Comparison of ENCODE assay signal across 23 mouse cellular contexts in the genomic region with DNA sequence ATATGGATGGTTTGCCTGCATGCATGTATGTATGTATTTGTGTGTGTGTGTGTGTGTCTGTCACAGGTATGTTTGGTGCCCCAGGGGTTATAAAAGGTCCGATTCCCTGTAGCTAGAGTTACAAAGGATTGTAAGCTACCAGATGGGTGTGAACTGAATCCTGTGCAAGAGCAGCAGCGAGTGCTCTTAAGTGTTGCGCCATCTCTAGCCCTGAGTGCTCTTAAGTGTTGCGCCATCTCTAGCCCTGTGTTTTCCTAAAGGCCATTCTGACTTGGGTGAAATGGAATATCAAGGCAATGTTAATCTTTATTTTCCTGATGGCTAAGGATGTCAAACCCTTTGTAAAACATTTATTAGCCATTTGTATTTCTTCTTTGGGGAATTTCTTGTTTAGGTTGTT. TPM values are rescaled to one million over a fixed set of nuclear protein-coding genes. Genes with fewer than 3 reads are reported as not detected.
DNase-seq lines count a peak whose midpoint lies in the region; ATAC-seq and TF ChIP-seq lines count a peak whose summit lies in the region.
"Had no signal": no experiment of that assay in that cellular context is flagged by ENCODE, and none has a peak within 500 bp of the region (broad histone marks: within the 10 kb centered on the region; RNA-seq: fewer than 3 reads in every experiment).

No protein-coding gene starts in this region.

- H3K27me3 ChIP-seq in lung, embryonic 14.5 days (ENCODE audit: insufficient read depth, low read length), result no peaks in the 10 kb centered on the region
- H3K27me3 ChIP-seq in intestine, embryonic 16.5 days (replicated peaks; ENCODE audit: control insufficient read depth, insufficient read depth, low read length), result no peaks in the 10 kb centered on the region
- H3K27me3 ChIP-seq: embryonic facial prominence, embryonic 12.5 days; forebrain, embryonic 15.5 days; liver, embryonic 13.5 days; neural tube, embryonic 13.5 days had no signal

- DNase-seq in adrenal gland, adult 2 months, result peak; percentile 21
- DNase-seq in adrenal gland, postnatal 25 days, result no peak
- DNase-seq in adipocyte (ENCODE audit: low spot score), result peak; percentile 59
- peak; percentile 56 for DNase-seq in lung, embryonic 14.5 days
- peak; percentile 58 to 74 for DNase-seq in lung, postnatal 4 days
- DNase-seq in urinary bladder, postnatal 10 days (ENCODE audit: low spot score), result no peak
- DNase-seq in heart, postnatal 36 days, result no peak
- DNase-seq: cerebellum, adult 9-11 months; gastrocnemius, postnatal 25 days; kidney, adult 8-10 months; kidney, postnatal 36 days; layer of hippocampus, adult 9-11 months; liver, embryonic 13.5 days; midbrain, embryonic 14.5 days; right cerebral cortex, adult 18-20 months; thymus, postnatal 36 days had no signal

- no peak overlapping the region for H3K27ac ChIP-seq in lung, embryonic 14.5 days (ENCODE audit: low read depth)
- no peak overlapping the region for H3K27ac ChIP-seq in intestine, embryonic 16.5 days (ENCODE audit: low read length)
- H3K27ac ChIP-seq: embryonic facial prominence, embryonic 12.5 days; forebrain, embryonic 15.5 days; heart, embryonic 10.5 days; liver, embryonic 13.5 days; neural tube, embryonic 13.5 days had no signal

- H3K36me3 ChIP-seq in lung, embryonic 14.5 days (ENCODE audit: insufficient read depth), result peaks cover 6% of the 10 kb centered on the region; the same call in 1 of the 2 replicates
- no peaks in the 10 kb centered on the region for H3K36me3 ChIP-seq in intestine, embryonic 16.5 days (ENCODE audit: control insufficient read depth, insufficient read depth, low read length)
- H3K36me3 ChIP-seq: embryonic facial prominence, embryonic 12.5 days; forebrain, embryonic 15.5 days; neural tube, embryonic 13.5 days had no signal

- 66% methylated on average over 4 of the region's 4 CpGs for WGBS in lung, embryonic 14.5 days
- WGBS in intestine, embryonic 16.5 days, result 77% methylated on average over 4 of the region's 4 CpGs

- H3K4me3 ChIP-seq in lung, embryonic 14.5 days (ENCODE audit: low read depth, low read length), result no peak overlapping the region
- H3K4me3 ChIP-seq in intestine, embryonic 16.5 days (ENCODE audit: low read length), result no peak overlapping the region
- H3K4me3 ChIP-seq: embryonic facial prominence, embryonic 12.5 days; erythroblast, embryonic 14.5 days; forebrain, embryonic 15.5 days; heart, embryonic 10.5 days; liver, embryonic 13.5 days; neural tube, embryonic 13.5 days had no signal

- H3K9me3 ChIP-seq in lung, embryonic 14.5 days (ENCODE audit: low read depth, low read length), result no peaks in the 10 kb centered on the region
- no peaks in the 10 kb centered on the region; the same call in 1 of the 2 replicates for H3K9me3 ChIP-seq in intestine, embryonic 16.5 days (ENCODE audit: control insufficient read depth, low read length)
- H3K9me3 ChIP-seq: embryonic facial prominence, embryonic 12.5 days; forebrain, embryonic 15.5 days; heart, embryonic 10.5 days; liver, embryonic 13.5 days; neural tube, embryonic 13.5 days had no signal

- no peaks in the 10 kb centered on the region for H3K4me1 ChIP-seq in lung, embryonic 14.5 days (ENCODE audit: insufficient read depth)
- H3K4me1 ChIP-seq in intestine, embryonic 16.5 days (ENCODE audit: control insufficient read depth, insufficient read depth, low read length), result no peaks in the 10 kb centered on the region
- H3K4me1 ChIP-seq: embryonic facial prominence, embryonic 12.5 days; forebrain, embryonic 15.5 days; heart, embryonic 10.5 days; liver, embryonic 13.5 days; neural tube, embryonic 13.5 days had no signal

- intact Hi-C loops in heart, postnatal 36 days (cut with DNase I), result loop anchor here (10.0 kb wide), 2 partner anchors 225 to 415 kb away; no protein-coding TSS in a partner anchor

- ATAC-seq in lung, embryonic 14.5 days (ENCODE audit: insufficient read depth), result peak; percentile 38; the same call in 1 of the 2 replicates
- ATAC-seq in intestine, embryonic 16.5 days, result no peak
- ATAC-seq: forebrain, embryonic 15.5 days; inflammation-experienced regulatory T-cells, adult 6 months had no signal

- H3K4me2 ChIP-seq in lung, embryonic 14.5 days, result no peak overlapping the region
- no peak overlapping the region for H3K4me2 ChIP-seq in intestine, embryonic 16.5 days (ENCODE audit: low read depth, low read length)
- H3K4me2 ChIP-seq: embryonic facial prominence, embryonic 12.5 days; forebrain, embryonic 15.5 days; liver, embryonic 13.5 days; neural tube, embryonic 13.5 days had no signal

- H3K9ac ChIP-seq in lung, embryonic 14.5 days, result no peak overlapping the region
- H3K9ac ChIP-seq in intestine, embryonic 16.5 days (ENCODE audit: low read depth, low read length), result no peak overlapping the region
- H3K9ac ChIP-seq: embryonic facial prominence, embryonic 12.5 days; forebrain, embryonic 15.5 days; liver, embryonic 13.5 days; neural tube, embryonic 13.5 days had no signal

- no peak for TF ChIP-seq CTCF in lung, embryonic 14.5 days (IDR thresholded peaks at IDR 0.05; ENCODE audit: low read depth)

RNA-seq across cellular contexts. Expression of gene Drp2, which starts 45.0 kb away (rescaled TPM):
- total RNA-seq in adrenal gland, adult 2 months (2021), result under 1 TPM; 0.35 to 0.41 TPM
- polyA plus RNA-seq in adrenal gland, adult 2 months (2012; rRNA removed), result 0.11 and 0.13 TPM in 2 replicates
- total RNA-seq in adrenal gland, postnatal 25 days (2021), result 0.19 and 0.49 TPM in 2 replicates
- 0.99 and 2.3 TPM in 2 replicates for polyA plus RNA-seq in lung, embryonic 14.5 days (2014; fragmentation: Nextera tagmentation; extraction: Ambion mirVana)
- total RNA-seq in heart, postnatal 36 days (2021), result under 1 TPM; 0.22 to 0.27 TPM
- polyA plus RNA-seq in intestine, embryonic 16.5 days (2015; fragmentation: Nextera tagmentation; extraction: Ambion mirVana), result 0.81 and 0.98 TPM in 2 replicates

RNA-seq across cellular contexts. Expression of gene Cenpi, which starts 51.5 kb away (rescaled TPM):
- total RNA-seq in adrenal gland, adult 2 months (2021), result 1 to 10 TPM; 2.2 to 3.5 TPM
- 0.25 TPM in 2 replicates for polyA plus RNA-seq in adrenal gland, adult 2 months (2012; rRNA removed)
- 3.1 and 5.5 TPM in 2 replicates for total RNA-seq in adrenal gland, postnatal 25 days (2021)
- polyA plus RNA-seq in lung, embryonic 14.5 days (2014; fragmentation: Nextera tagmentation; extraction: Ambion mirVana), result 45.5 and 46.1 TPM in 2 replicates
- under 1 TPM; 0.16 to 0.47 TPM for total RNA-seq in heart, postnatal 36 days (2021)
- polyA plus RNA-seq in intestine, embryonic 16.5 days (2015; fragmentation: Nextera tagmentation; extraction: Ambion mirVana), result 20.3 and 21.2 TPM in 2 replicates

Comparison
In these comparisons a context has a peak if more than half of its experiments do, and no peak if none do; other contexts are left out.
1. DNase-seq: peak in adrenal gland, adult 2 months (single experiment), adipocyte (single experiment), lung, embryonic 14.5 days (single experiment) and lung, postnatal 4 days (2 of 2); none in adrenal gland, postnatal 25 days (single experiment), urinary bladder, postnatal 10 days (single experiment) and heart, postnatal 36 days (0 of 2).